ENCODE assay signal across 15 mouse cellular contexts in the genomic region with DNA sequence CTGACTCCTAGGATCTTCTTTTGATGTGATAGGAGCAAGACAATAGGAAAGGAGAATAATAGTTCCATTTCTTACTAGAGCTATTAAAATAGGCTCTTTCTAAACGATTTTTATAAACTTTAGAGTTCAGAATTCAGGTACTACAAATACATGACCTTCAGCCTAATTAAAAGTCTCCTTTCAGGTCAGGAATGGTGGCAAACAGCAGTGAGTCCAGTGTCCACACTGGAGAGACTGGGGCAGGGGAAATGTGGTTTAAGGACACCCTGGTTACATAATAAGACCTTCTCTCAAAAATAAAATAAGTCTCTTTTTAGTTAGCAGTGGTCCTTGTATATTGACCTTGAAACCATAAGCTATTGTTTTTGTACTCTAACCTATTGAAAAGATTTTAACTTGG.
"Had no signal": no experiment of that assay in that cellular context is flagged by ENCODE, and none has a peak within 500 bp of the region (broad histone marks: within the 10 kb centered on the region; RNA-seq: fewer than 3 reads in every experiment).

No protein-coding gene starts in this region.

- H3K4me1 ChIP-seq: limb, embryonic 15.5 days; midbrain, embryonic 12.5 days; neural tube, embryonic 13.5 days; stomach, embryonic 15.5 days had no signal

- H3K4me2 ChIP-seq: limb, embryonic 15.5 days; midbrain, embryonic 12.5 days; neural tube, embryonic 13.5 days; stomach, embryonic 15.5 days had no signal

- H3K4me3 ChIP-seq: limb, embryonic 15.5 days; midbrain, embryonic 12.5 days; neural tube, embryonic 13.5 days; stomach, embryonic 15.5 days had no signal

- H3K27ac ChIP-seq: kidney, postnatal 0 days; limb, embryonic 15.5 days; midbrain, embryonic 12.5 days; neural tube, embryonic 13.5 days; stomach, embryonic 15.5 days had no signal

- H3K27me3 ChIP-seq: limb, embryonic 15.5 days; midbrain, embryonic 12.5 days; neural tube, embryonic 13.5 days; stomach, embryonic 15.5 days had no signal

- ATAC-seq: midbrain, embryonic 16.5 days had no signal

- H3K9me3 ChIP-seq: limb, embryonic 15.5 days; midbrain, embryonic 12.5 days; neural tube, embryonic 13.5 days; stomach, embryonic 15.5 days had no signal

- DNase-seq: kidney, postnatal 36 days; layer of hippocampus, adult 9-11 months; layer of hippocampus, postnatal 36 days; lung, adult 18-20 months; retina, postnatal 1 day; right cerebral cortex, postnatal 4 days; spleen, adult 18-20 months; thymus, adult 2 months; thymus, postnatal 25 days had no signal

- H3K36me3 ChIP-seq: limb, embryonic 15.5 days; midbrain, embryonic 12.5 days; neural tube, embryonic 13.5 days; stomach, embryonic 15.5 days had no signal

- H3K9ac ChIP-seq: limb, embryonic 15.5 days; midbrain, embryonic 12.5 days; neural tube, embryonic 13.5 days; stomach, embryonic 15.5 days had no signal
